Mouse (Mus musculus) intestine, postnatal 0 days (tissue): ENCODE measurements at regions not wholly inside any gene's neighbourhood (a gene's known extent, or its start where the extent isn't known, plus 50 kb on each side); places are given as distances from the start of the nearest gene placed in this dataset.

Experiments used
- ATAC-seq: fragments of 200-750 bp; cut with Nextera tagmentation; 2 replicates; pipeline ENCODE4 v1.8.0; 2017; ENCODE audit warnings: mild to moderate bottlenecking, moderate TSS enrichment, moderate library complexity
- H3K27ac ChIP-seq: fragments of 300-500 bp; sonication (generic); 2 replicates; pipeline ENCODE4 v1.5.1; 2014; ENCODE audit warnings: mild to moderate bottlenecking, low read depth, low read length, moderate library complexity
- H3K27me3 ChIP-seq: fragments of 300-500 bp; sonication (generic); replicated peaks from 2 replicates; pipeline ENCODE4 v1.6.1; 2014; ENCODE audit warnings: low read length, mixed read lengths; ENCODE audit not compliant: control insufficient read depth, insufficient read depth
- H3K36me3 ChIP-seq: fragments of 300-500 bp; sonication (generic); 2 replicates; pipeline ENCODE4 v1.6.1; 2014; ENCODE audit warnings: mild to moderate bottlenecking, moderate library complexity; ENCODE audit not compliant: control insufficient read depth, insufficient read depth
- H3K4me1 ChIP-seq: fragments of 300-500 bp; sonication (generic); replicated peaks from 2 replicates; pipeline ENCODE4 v1.6.1; 2014; ENCODE audit warnings: antibody characterized with exemption, low read length, mixed read lengths; ENCODE audit not compliant: control insufficient read depth, insufficient read depth
- H3K4me2 ChIP-seq: fragments of 300-500 bp; sonication (generic); replicated peaks from 2 replicates; pipeline ENCODE4 v1.6.1; 2014; ENCODE audit warnings: low read depth, mild to moderate bottlenecking, moderate library complexity
- H3K4me3 ChIP-seq: fragments of 300-500 bp; sonication (generic); 2 replicates; pipeline ENCODE4 v1.5.1; 2014; ENCODE audit warnings: low read depth, low read length
- H3K9ac ChIP-seq: fragments of 300-500 bp; sonication (generic); 2 replicates; pipeline ENCODE4 v1.6.1; 2014; ENCODE audit warnings: mild to moderate bottlenecking, low read depth, low read length
- H3K9me3 ChIP-seq: fragments of 300-500 bp; sonication (generic); 2 replicates; pipeline ENCODE4 v1.6.1; 2016; ENCODE audit warnings: mixed run types; ENCODE audit not compliant: control insufficient read depth
- CTCF ChIP-seq: sonication (generic); IDR thresholded peaks from 2 replicates; pipeline ENCODE4 v1.5.1; 2016; ENCODE audit warnings: low read depth, mild to moderate bottlenecking, control low read depth, antibody characterized with exemption, moderate library complexity
- WGBS: fragments of 180-500 bp; shearing (Covaris S2); extraction: QIAGEN DNeasy Blood & Tissue Kit; methylation state at CpG from one replicate; pipeline ENCODE4 v1.1.7; 2014; 5-methylcytosine and 5-hydroxymethylcytosine counted together

DNA sequence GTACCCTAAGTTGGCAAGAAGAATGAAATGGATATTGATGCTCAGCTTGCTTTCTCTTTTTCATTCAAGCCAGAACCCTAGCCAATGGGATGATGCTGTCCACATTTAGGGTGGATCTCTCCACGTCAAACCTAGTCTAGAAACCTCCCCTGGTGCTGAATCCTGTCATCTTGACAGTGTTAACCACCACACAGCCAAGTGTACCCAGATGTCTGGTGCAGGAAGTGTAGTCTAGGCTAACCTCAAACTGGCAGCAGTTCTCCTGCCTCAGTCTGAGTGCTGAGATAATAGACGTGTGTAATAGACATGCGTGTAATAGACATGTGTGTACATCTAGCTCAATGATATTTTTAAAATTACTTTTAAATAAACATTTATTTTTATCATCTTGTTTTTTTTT lies 233.1 kb downstream of the Ikzf2 start:
- H3K9ac ChIP-seq, result no peak overlapping the region
- H3K4me2 ChIP-seq, result no peak overlapping the region
- no peak for ATAC-seq
- no peak overlapping the region for H3K27ac ChIP-seq
- no peaks in the 10 kb centered on the region for H3K27me3 ChIP-seq
- no peak for TF ChIP-seq CTCF
- 86% methylated on average over 3 of the region's 3 CpGs for WGBS
- H3K9me3 ChIP-seq, result no peaks in the 10 kb centered on the region
- no peak overlapping the region for H3K4me3 ChIP-seq
- H3K4me1 ChIP-seq, result no peaks in the 10 kb centered on the region
- H3K36me3 ChIP-seq, result no peaks in the 10 kb centered on the region

DNA sequence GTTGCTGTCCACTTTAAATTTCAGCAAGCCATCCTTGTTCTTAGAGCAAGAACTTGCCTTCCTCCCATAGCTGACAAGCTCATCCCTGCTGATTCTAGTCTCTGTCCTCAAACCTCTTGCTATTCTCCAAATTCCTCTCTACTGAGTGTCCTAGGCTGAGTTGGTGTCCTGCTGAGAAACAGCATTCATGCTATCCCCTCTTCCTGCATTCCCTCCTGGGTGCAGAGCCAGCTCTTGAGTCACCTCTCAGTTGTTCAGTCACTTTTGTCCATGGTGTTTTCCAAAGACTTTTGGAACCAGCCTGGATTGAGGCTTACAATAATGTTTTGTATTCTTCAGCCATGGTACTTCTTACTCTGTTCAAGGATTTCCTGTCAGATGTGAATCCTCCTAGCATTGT lies 234.1 kb downstream of the Ikzf2 start:
- no peak overlapping the region for H3K4me2 ChIP-seq
- H3K36me3 ChIP-seq, result no peaks in the 10 kb centered on the region
- no peaks in the 10 kb centered on the region for H3K4me1 ChIP-seq
- no peak for ATAC-seq
- no peak overlapping the region for H3K4me3 ChIP-seq
- H3K9ac ChIP-seq, result no peak overlapping the region
- no peak overlapping the region for H3K27ac ChIP-seq
- no peaks in the 10 kb centered on the region for H3K9me3 ChIP-seq
- no peak for TF ChIP-seq CTCF
- H3K27me3 ChIP-seq, result no peaks in the 10 kb centered on the region

DNA sequence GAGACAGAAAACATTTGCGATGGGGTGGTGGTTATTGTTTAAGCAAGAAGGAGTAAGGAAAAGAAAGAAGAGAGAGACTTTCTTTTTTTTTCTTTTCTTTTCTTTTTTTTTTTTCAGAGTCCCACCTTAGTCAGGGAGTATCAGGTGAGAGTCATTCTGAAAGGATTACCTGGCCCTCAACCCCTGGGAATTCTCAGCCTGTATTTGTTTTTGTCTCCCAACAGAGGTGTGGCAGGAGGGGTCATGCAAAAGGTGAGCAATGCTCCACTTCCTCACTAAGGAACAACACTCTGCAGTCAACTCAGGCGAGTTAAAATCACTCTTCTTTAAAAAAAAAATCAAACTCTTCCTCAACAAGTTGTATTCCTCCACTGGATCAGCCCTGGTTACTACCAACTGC lies 236.6 kb downstream of the Ikzf2 start:
- 28% methylated on average over 2 of the region's 2 CpGs for WGBS
- Histone ChIP-seq H3K9ac (no peak overlapping the region), H3K27me3 (no peaks in the 10 kb centered on the region), H3K4me2 (no peak overlapping the region), H3K36me3 (no peaks in the 10 kb centered on the region), H3K4me3 (no peak overlapping the region), H3K9me3 (no peaks in the 10 kb centered on the region), H3K4me1 (no peaks in the 10 kb centered on the region), H3K27ac (no peak overlapping the region)
- no peak for TF ChIP-seq CTCF
- ATAC-seq, result no peak

DNA sequence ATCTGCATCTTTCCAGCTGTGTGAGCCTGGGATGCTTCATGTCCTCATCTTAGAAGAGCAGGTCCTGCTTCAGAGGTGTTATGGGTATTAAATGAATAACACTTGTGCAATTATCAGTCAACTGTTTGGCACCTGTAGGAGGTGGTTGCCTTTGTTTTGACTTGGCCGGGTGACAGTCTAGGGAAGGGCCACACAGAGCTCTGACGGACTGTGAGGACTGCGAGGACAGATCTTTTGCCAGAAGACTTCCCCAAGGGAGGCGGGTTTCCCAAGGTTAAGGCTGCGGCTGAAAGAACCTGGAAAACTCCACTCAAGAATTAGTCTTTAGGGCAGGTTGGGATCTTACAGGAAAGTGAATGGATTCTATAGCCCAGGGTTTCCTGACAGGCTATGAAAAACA lies 239.8 kb downstream of the Ikzf2 start:
- no peak for ATAC-seq
- 75% methylated on average over 5 of the region's 5 CpGs for WGBS
- Histone ChIP-seq H3K4me2 (no peak overlapping the region), H3K4me1 (no peaks in the 10 kb centered on the region), H3K9me3 (no peaks in the 10 kb centered on the region), H3K36me3 (no peaks in the 10 kb centered on the region), H3K27me3 (no peaks in the 10 kb centered on the region), H3K9ac (no peak overlapping the region), H3K4me3 (no peak overlapping the region), H3K27ac (no peak overlapping the region)
- TF ChIP-seq CTCF, result no peak

DNA sequence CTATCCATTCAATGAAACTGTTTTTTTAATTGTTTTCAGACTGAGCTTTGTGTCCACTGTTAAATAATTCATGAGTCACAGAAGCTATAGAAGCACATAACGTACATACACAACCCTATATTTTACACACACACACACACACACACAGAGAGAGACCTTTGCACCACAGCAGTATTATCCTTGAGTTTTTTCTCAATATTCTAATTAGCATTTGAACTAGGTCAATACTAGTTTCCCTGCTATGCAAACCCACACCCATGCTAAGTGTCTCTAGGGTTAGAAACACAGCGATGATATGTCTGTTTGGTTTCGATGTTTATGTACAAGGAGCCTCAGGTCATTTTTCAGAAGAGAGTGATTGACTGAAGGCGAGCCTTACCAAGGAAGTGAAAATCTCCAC lies 242.3 kb downstream of the Ikzf2 start:
- TF ChIP-seq CTCF, result no peak
- Histone ChIP-seq H3K27ac (no peak overlapping the region), H3K4me3 (no peak overlapping the region), H3K27me3 (no peaks in the 10 kb centered on the region), H3K9ac (no peak overlapping the region), H3K4me1 (no peaks in the 10 kb centered on the region), H3K9me3 (no peaks in the 10 kb centered on the region), H3K36me3 (no peaks in the 10 kb centered on the region), H3K4me2 (no peak overlapping the region)
- peak; percentile 72 for ATAC-seq
- 44% methylated on average over 4 of the region's 4 CpGs for WGBS

- Histone ChIP-seq H3K4me2 (no peak overlapping the region), H3K27me3 (no peaks in the 10 kb centered on the region), H3K27ac (peak overlapping the region; percentile 28; the same call in 1 of the 2 replicates), H3K4me3 (no peak overlapping the region), H3K9ac (no peak overlapping the region), H3K36me3 (no peaks in the 10 kb centered on the region), H3K4me1 (no peaks in the 10 kb centered on the region), H3K9me3 (no peaks in the 10 kb centered on the region)
- ATAC-seq, result no peak
- no peak for TF ChIP-seq CTCF
- WGBS, result 34% methylated on average over 7 of the region's 7 CpGs
Measured at GRCm38 (mm10) chr1:69443466-69443865, 243.6 kb downstream of the Ikzf2 start.
